Mouse (Mus musculus) MEL (cell line): ENCODE measurements around the gene Tbc1d2. TPM values are rescaled to one million over a fixed set of nuclear protein-coding genes. Genes with fewer than 3 reads are reported as not detected.

ENCODE experiments used
- DNase-seq: peaks from one replicate; pipeline ENCODE4 v3.0.0; 2011; ENCODE audit warnings: low read depth, low spot score
- H3K27ac ChIP-seq: 2 replicates; pipeline ENCODE4 v1.5.1; 2012; ENCODE audit warnings: low read depth, mild to moderate bottlenecking, control low read depth, low read length, moderate library complexity; ENCODE audit not compliant: control insufficient read depth
- H3K27me3 ChIP-seq, 2 experiments: fragments of 150-350 bp in 1 of 2; sonication (generic) in 1 of 2; 2 replicates each; pipeline ENCODE4 v1.6.1; 2012; ENCODE audit warnings: low read length in 2 of 2, mild to moderate bottlenecking in 2 of 2, improper control_type of control experiment in 1 of 2, moderate library complexity in 1 of 2; ENCODE audit not compliant: insufficient read depth in 2 of 2, control insufficient read depth in 1 of 2
- H3K36me3 ChIP-seq, 2 experiments: 2 replicates each; pipeline ENCODE4 v1.6.1; 2012 to 2014; ENCODE audit warnings: low read length in 2 of 2, improper control_type of control experiment in 1 of 2, inconsistent platforms in 1 of 2, mild to moderate bottlenecking in 1 of 2; ENCODE audit not compliant: insufficient read depth in 2 of 2, control insufficient read depth in 1 of 2
- H3K4me1 ChIP-seq, 2 experiments: fragments of 150-350 bp in 1 of 2; sonication (generic) in 1 of 2; 2 replicates each; pipeline ENCODE4 v1.6.1; 2012; ENCODE audit warnings: low read length in 2 of 2, improper control_type of control experiment in 1 of 2, mild to moderate bottlenecking in 1 of 2; ENCODE audit not compliant: insufficient read depth in 2 of 2, control insufficient read depth in 1 of 2
- H3K4me3 ChIP-seq, 2 experiments: fragments of 150-350 bp in 1 of 2; sonication (generic) in 1 of 2; 2 replicates each; pipeline ENCODE4 v1.5.1; 2012; ENCODE audit warnings: low read depth in 2 of 2, low read length in 2 of 2, mild to moderate bottlenecking in 2 of 2, moderate library complexity in 2 of 2, control low read depth in 1 of 2, improper control_type of control experiment in 1 of 2; ENCODE audit not compliant: control insufficient read depth in 1 of 2, insufficient read depth in 1 of 2
- H3K79me2 ChIP-seq: 2 replicates; pipeline ENCODE4 v1.6.1; 2012; ENCODE audit warnings: mild to moderate bottlenecking, low read length, moderate library complexity; ENCODE audit not compliant: control insufficient read depth, poor library complexity, insufficient read depth
- H3K9ac ChIP-seq: 2 replicates; pipeline ENCODE4 v1.6.1; 2012; ENCODE audit warnings: low read depth, mild to moderate bottlenecking, control low read depth, low read length, moderate library complexity; ENCODE audit not compliant: control insufficient read depth, poor library complexity, severe bottlenecking
- H3K9me3 ChIP-seq: fragments of 150-350 bp; sonication (generic); replicated peaks from 2 replicates; pipeline ENCODE4 v1.6.1; 2012; ENCODE audit warnings: mild to moderate bottlenecking, low read length, improper control_type of control experiment, moderate library complexity; ENCODE audit not compliant: insufficient read depth
- CHD2 ChIP-seq: IDR thresholded peaks from 2 replicates; pipeline ENCODE4 v1.6.1; 2011; ENCODE audit warnings: low read length, improper control_type of control experiment
- E2F4 ChIP-seq: IDR thresholded peaks from 2 replicates; pipeline ENCODE4 v1.6.1; 2011; ENCODE audit warnings: low read depth, low read length, improper control_type of control experiment, borderline replicate concordance
- ELF1 ChIP-seq: IDR thresholded peaks from 2 replicates; pipeline ENCODE4 v1.6.1; 2014; ENCODE audit warnings: low read depth, mild to moderate bottlenecking, inconsistent platforms, low read length, improper control_type of control experiment, moderate library complexity
- ETS1 ChIP-seq: IDR thresholded peaks from 2 replicates; pipeline ENCODE4 v1.6.1; 2012; ENCODE audit warnings: low read depth, mild to moderate bottlenecking, inconsistent platforms, low read length, improper control_type of control experiment, moderate library complexity
- GABPA ChIP-seq: IDR thresholded peaks from 2 replicates; pipeline ENCODE4 v1.6.1; 2012; ENCODE audit warnings: low read depth, mild to moderate bottlenecking, inconsistent platforms, low read length, improper control_type of control experiment, moderate library complexity
- HCFC1 ChIP-seq: IDR thresholded peaks from 2 replicates; pipeline ENCODE4 v1.6.1; 2012; ENCODE audit warnings: low read depth, mild to moderate bottlenecking, inconsistent platforms, low read length, improper control_type of control experiment, moderate library complexity
- JUND ChIP-seq: IDR thresholded peaks from 2 replicates; pipeline ENCODE4 v1.6.1; 2011; ENCODE audit warnings: low read depth, mild to moderate bottlenecking, improper control_type of control experiment, low read length
- KAT2A ChIP-seq: conservative IDR thresholded peaks from 2 replicates; pipeline ENCODE4 v1.6.1; 2012; ENCODE audit warnings: low read depth, low read length, improper control_type of control experiment, inconsistent platforms
- MAFK ChIP-seq: IDR thresholded peaks from 2 replicates; pipeline ENCODE4 v1.6.1; 2011; ENCODE audit warnings: low read depth, mild to moderate bottlenecking, low read length, improper control_type of control experiment, borderline replicate concordance
- MAX ChIP-seq: IDR thresholded peaks from 2 replicates; pipeline ENCODE4 v1.6.1; 2011; ENCODE audit warnings: low read length, improper control_type of control experiment
- MAZ ChIP-seq: IDR thresholded peaks from 2 replicates; pipeline ENCODE4 v1.6.1; 2012; ENCODE audit warnings: low read depth, mild to moderate bottlenecking, inconsistent platforms, low read length, improper control_type of control experiment
- POLR2A ChIP-seq, 2 experiments: IDR thresholded peaks; 2 replicates each; pipeline ENCODE4 v1.6.1; 2011 to 2012; ENCODE audit warnings: low read length in 2 of 2, mild to moderate bottlenecking in 2 of 2, control low read depth in 1 of 2, improper control_type of control experiment in 1 of 2, low read depth in 1 of 2, moderate library complexity in 1 of 2; ENCODE audit not compliant: control insufficient read depth in 1 of 2, insufficient read depth in 1 of 2, poor library complexity in 1 of 2
- SMC3 ChIP-seq: IDR thresholded peaks from 2 replicates; pipeline ENCODE4 v1.6.1; 2011; ENCODE audit warnings: low read depth, low read length, improper control_type of control experiment
- TAL1 ChIP-seq: IDR thresholded peaks from 2 replicates; pipeline ENCODE4 v1.6.1; 2012; ENCODE audit warnings: mild to moderate bottlenecking, inconsistent platforms, low read length, moderate library complexity, mixed read lengths
- TCF12 ChIP-seq: IDR thresholded peaks from 2 replicates; pipeline ENCODE4 v1.6.1; 2014; ENCODE audit warnings: low read depth, mild to moderate bottlenecking, inconsistent platforms, low read length, improper control_type of control experiment, moderate library complexity
- UBTF ChIP-seq: IDR thresholded peaks from 2 replicates; pipeline ENCODE4 v1.6.1; 2012; ENCODE audit warnings: low read depth, mild to moderate bottlenecking, inconsistent platforms, low read length, improper control_type of control experiment, moderate library complexity, borderline replicate concordance; ENCODE audit not compliant: insufficient read depth
- USF2 ChIP-seq, 2 experiments: IDR thresholded peaks; 2 replicates each; pipeline ENCODE4 v1.6.1; 2011 to 2012; ENCODE audit warnings: improper control_type of control experiment in 2 of 2, low read length in 2 of 2, borderline replicate concordance in 1 of 2, inconsistent platforms in 1 of 2, low read depth in 1 of 2, mild to moderate bottlenecking in 1 of 2; ENCODE audit not compliant: insufficient read depth in 1 of 2
- ZC3H11A ChIP-seq: IDR thresholded peaks from 2 replicates; pipeline ENCODE4 v1.6.1; 2012; ENCODE audit warnings: low read depth, mild to moderate bottlenecking, inconsistent platforms, low read length, improper control_type of control experiment
- ZKSCAN1 ChIP-seq: IDR thresholded peaks from 2 replicates; pipeline ENCODE4 v1.6.1; 2012; ENCODE audit warnings: low read depth, mild to moderate bottlenecking, inconsistent platforms, low read length, improper control_type of control experiment, moderate library complexity
- ZNF384 ChIP-seq: IDR thresholded peaks from 2 replicates; pipeline ENCODE4 v1.6.1; 2012; ENCODE audit warnings: low read depth, mild to moderate bottlenecking, inconsistent platforms, low read length, improper control_type of control experiment
- polyA plus RNA-seq, 2 experiments: library from polyadenylated mRNA; stranded (reverse) in 1 of 2; unstranded in 1 of 2; fragments of >175 nt in 1 of 2; fragments of >200 nt in 1 of 2; gene quantifications; 2 replicates each; pipeline versions ENCODE4 v1.2.1 to v1.2.4; 2012; ENCODE audit warnings: low replicate concordance in 2 of 2, low read depth in 1 of 2; ENCODE audit not compliant: insufficient read length in 2 of 2, insufficient read depth in 1 of 2, missing spikeins in 1 of 2
- total RNA-seq: library from RNA; depleted of rRNA; stranded (reverse); fragments of 300-350 nt; gene quantifications from 2 replicates; pipeline ENCODE4 v1.2.3, GENCODE M21; 2012

Tbc1d2 gene
- total and polyA plus RNA-seq, 3 experiments: 0.19 to 0.36 TPM; not detected in 1

- H3K4me1 ChIP-seq: no peaks in the 10 kb centered on the region
- no peak overlapping the region for H3K9ac ChIP-seq
- DNase-seq: no peak
- H3K9me3 ChIP-seq: no peaks in the 10 kb centered on the region
- no peaks in the 10 kb centered on the region for H3K36me3 ChIP-seq
- H3K27me3 ChIP-seq: peaks cover 9 to 11% of the 10 kb centered on the region in 2 experiments
- no peak overlapping the region for H3K27ac ChIP-seq
- no peak for TF ChIP-seq ZNF384
- TF ChIP-seq SMC3: no peak
- no peak for TF ChIP-seq MAX
- no peak for TF ChIP-seq E2F4
- no peak for TF ChIP-seq POLR2A (IDR thresholded peaks at IDR 0.05; ENCODE audit: control insufficient read depth in 1 of 2, insufficient read depth in 1 of 2, low read depth in 1 of 2, low read length in 2 of 2, poor library complexity in 1 of 2)
- no peak for TF ChIP-seq MAFK
- TF ChIP-seq UBTF: no peak
- TF ChIP-seq JUND: no peak
- no peak for TF ChIP-seq ZC3H11A
- TF ChIP-seq CHD2: no peak
- no peak for TF ChIP-seq KAT2A
- TF ChIP-seq ETS1: no peak
- TF ChIP-seq TCF12: no peak
- TF ChIP-seq GABPA: no peak
- no peak for TF ChIP-seq TAL1
- no peak for TF ChIP-seq ZKSCAN1
- TF ChIP-seq USF2 (IDR thresholded peaks at IDR 0.05; ENCODE audit: borderline replicate concordance in 1 of 2, insufficient read depth in 1 of 2, low read depth in 1 of 2, low read length in 2 of 2): no peak
- TF ChIP-seq ELF1: no peak
- TF ChIP-seq HCFC1: no peak
- no peaks in the 10 kb centered on the region for H3K79me2 ChIP-seq
- no peak overlapping the region for H3K4me3 ChIP-seq
Measured at GRCm38 (mm10) chr4:46655956-46656355, 5.9 kb upstream of the Tbc1d2 start.

GRCm38 (mm10) chr4:46655298-46655697 is 5.3 kb upstream of the Tbc1d2 start:
- no peaks in the 10 kb centered on the region for H3K4me1 ChIP-seq
- no peak overlapping the region for H3K9ac ChIP-seq
- no peak overlapping the region for H3K27ac ChIP-seq
- H3K27me3 ChIP-seq: peaks cover 9 to 11% of the 10 kb centered on the region in 2 experiments
- no peaks in the 10 kb centered on the region for H3K36me3 ChIP-seq
- no peaks in the 10 kb centered on the region for H3K9me3 ChIP-seq
- no peaks in the 10 kb centered on the region for H3K79me2 ChIP-seq
- TF ChIP-seq MAZ (no peak), TAL1 (no peak)
- TF ChIP-seq, all 39 proteins: peak for 0
- no peak for DNase-seq
- no peak overlapping the region for H3K4me3 ChIP-seq
